Mouse (Mus musculus): ENCODE data around the gene Chrna1. TPM values are rescaled to one million over a fixed set of nuclear protein-coding genes. Genes with fewer than 3 reads are reported as not detected.

Gene Chrna1
- polyA plus RNA-seq, 1 experiment: not detected

DNA sequence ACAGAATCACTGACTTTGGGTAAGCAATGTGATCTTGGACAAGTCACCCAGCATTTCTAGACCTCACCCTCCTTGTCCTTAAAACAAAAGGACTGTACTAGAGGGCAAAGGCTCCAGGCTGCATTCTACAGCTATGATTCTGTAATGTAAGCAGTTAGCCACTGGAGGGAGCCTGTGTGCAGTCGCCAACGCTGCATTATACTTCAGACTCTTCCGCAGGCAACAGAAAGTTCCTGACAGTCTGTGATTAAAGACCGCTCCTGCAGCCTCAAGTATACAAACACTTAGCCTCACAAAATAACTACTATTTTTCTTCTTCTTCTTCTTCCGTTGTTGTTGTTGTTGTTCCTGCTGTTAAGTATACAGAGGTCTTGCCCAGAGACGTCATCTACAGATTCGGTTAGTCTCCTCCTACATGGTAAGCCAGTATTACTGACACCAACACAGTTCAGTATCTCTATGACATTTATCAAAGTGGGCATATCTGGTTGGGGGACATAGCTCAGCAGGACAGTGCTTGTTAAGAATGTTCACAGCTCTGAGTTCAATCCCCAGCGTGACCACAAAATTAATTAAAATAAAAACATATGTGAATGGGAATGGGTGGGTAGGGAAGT lies 13.0 kb downstream of the Chrna1 start:
- Histone ChIP-seq H3K9me3 (replicated peaks; ENCODE audit: control insufficient read depth, insufficient read depth, low read length, poor library complexity, severe bottlenecking) (no peaks in the 10 kb centered on the region), H3K9ac (ENCODE audit: low read depth, poor library complexity, severe bottlenecking) (no peak overlapping the region), H3K4me3 (ENCODE audit: low read depth, low read length) (no peak overlapping the region), H3K27me3 (ENCODE audit: control insufficient read depth, insufficient read depth, low read length, poor library complexity, severe bottlenecking) (no peaks in the 10 kb centered on the region), H3K4me1 (ENCODE audit: control insufficient read depth, insufficient read depth, low read length) (no peaks in the 10 kb centered on the region), H3K36me3 (ENCODE audit: control insufficient read depth, insufficient read depth, low read length, poor library complexity, severe bottlenecking) (no peaks in the 10 kb centered on the region), H3K27ac (ENCODE audit: insufficient read depth, low read length) (no peak overlapping the region)
- TF ChIP-seq EP300 (IDR thresholded peaks at IDR 0.05; ENCODE audit: insufficient read depth, low read depth, low read length): no peak
- peak; percentile 81 for TF ChIP-seq CTCF (IDR thresholded peaks at IDR 0.05; ENCODE audit: low read depth, low read length)
- TF ChIP-seq POLR2A (IDR thresholded peaks at IDR 0.05; ENCODE audit: insufficient read depth, low read length): no peak

- Histone ChIP-seq H3K36me3 (ENCODE audit: control insufficient read depth, insufficient read depth, low read length, poor library complexity, severe bottlenecking) (no peaks in the 10 kb centered on the region), H3K4me3 (ENCODE audit: low read depth, low read length) (no peak overlapping the region), H3K4me1 (ENCODE audit: control insufficient read depth, insufficient read depth, low read length) (no peaks in the 10 kb centered on the region), H3K9ac (ENCODE audit: low read depth, poor library complexity, severe bottlenecking) (no peak overlapping the region), H3K27ac (ENCODE audit: insufficient read depth, low read length) (no peak overlapping the region), H3K27me3 (ENCODE audit: control insufficient read depth, insufficient read depth, low read length, poor library complexity, severe bottlenecking) (no peaks in the 10 kb centered on the region), H3K9me3 (replicated peaks; ENCODE audit: control insufficient read depth, insufficient read depth, low read length, poor library complexity, severe bottlenecking) (no peaks in the 10 kb centered on the region)
- TF ChIP-seq CTCF (IDR thresholded peaks at IDR 0.05; ENCODE audit: low read depth, low read length) (peak; percentile 80), EP300 (IDR thresholded peaks at IDR 0.05; ENCODE audit: insufficient read depth, low read depth, low read length) (no peak)
Measured at GRCm38 (mm10) chr2:73566162-73566561, 14.0 kb downstream of the Chrna1 start.

DNA sequence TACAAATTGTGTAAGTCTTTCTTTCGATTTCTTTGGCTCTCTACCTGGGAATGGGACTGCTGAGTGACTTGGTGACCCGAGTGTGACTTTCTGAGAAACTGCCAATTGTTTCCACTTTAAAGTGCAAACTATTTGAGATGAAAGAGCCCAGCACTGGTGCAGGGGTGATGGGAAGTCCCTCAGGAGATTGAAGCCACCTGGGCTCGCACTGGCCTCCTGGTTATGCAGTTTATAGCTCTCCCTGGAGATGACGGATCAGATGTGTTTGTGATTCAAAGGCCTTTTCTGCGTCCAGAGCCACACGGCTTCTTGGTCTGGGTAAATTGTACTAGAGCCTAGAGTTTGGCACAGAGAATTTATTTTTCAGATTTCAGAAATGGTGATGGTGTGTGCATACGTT lies 16.4 kb downstream of the Chrna1 start:
- no peaks in the 10 kb centered on the region for H3K36me3 ChIP-seq (ENCODE audit: control insufficient read depth, insufficient read depth, low read length, poor library complexity, severe bottlenecking)
- no peak overlapping the region for H3K9ac ChIP-seq (ENCODE audit: low read depth, poor library complexity, severe bottlenecking)
- H3K4me3 ChIP-seq (ENCODE audit: low read depth, low read length): no peak overlapping the region
- no peak overlapping the region for H3K27ac ChIP-seq (ENCODE audit: insufficient read depth, low read length)
- H3K27me3 ChIP-seq (ENCODE audit: control insufficient read depth, insufficient read depth, low read length, poor library complexity, severe bottlenecking): no peaks in the 10 kb centered on the region
- no peaks in the 10 kb centered on the region for H3K9me3 ChIP-seq (replicated peaks; ENCODE audit: control insufficient read depth, insufficient read depth, low read length, poor library complexity, severe bottlenecking)
- no peak for TF ChIP-seq EP300 (IDR thresholded peaks at IDR 0.05; ENCODE audit: insufficient read depth, low read depth, low read length)
- TF ChIP-seq POLR2A (IDR thresholded peaks at IDR 0.05; ENCODE audit: insufficient read depth, low read length): no peak
- no peak for TF ChIP-seq CTCF (IDR thresholded peaks at IDR 0.05; ENCODE audit: low read depth, low read length)
- peaks cover 4% of the 10 kb centered on the region for H3K4me1 ChIP-seq (ENCODE audit: control insufficient read depth, insufficient read depth, low read length)

DNA sequence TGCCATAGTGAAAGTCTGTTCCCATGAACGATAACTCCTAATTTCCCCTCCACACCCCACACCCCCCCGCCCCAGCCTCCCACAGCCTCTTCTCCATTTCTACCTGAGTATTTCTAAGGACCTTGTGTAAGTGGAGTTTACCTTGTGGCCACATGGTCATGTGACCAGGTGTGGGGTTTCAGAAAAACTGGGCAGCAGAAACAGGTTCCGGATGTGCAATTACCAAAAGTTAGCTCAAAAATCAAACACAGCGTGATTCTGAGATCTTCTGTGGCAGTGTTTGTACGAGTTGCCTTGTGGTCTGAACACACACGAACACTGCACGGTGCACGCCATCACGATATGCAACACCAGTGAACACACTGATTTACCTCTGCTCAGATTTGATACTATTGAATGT lies 17.5 kb downstream of the Chrna1 start:
- TF ChIP-seq POLR2A (IDR thresholded peaks at IDR 0.05; ENCODE audit: insufficient read depth, low read length) (no peak), EP300 (IDR thresholded peaks at IDR 0.05; ENCODE audit: insufficient read depth, low read depth, low read length) (no peak), CTCF (IDR thresholded peaks at IDR 0.05; ENCODE audit: low read depth, low read length) (no peak)
- H3K9ac ChIP-seq (ENCODE audit: low read depth, poor library complexity, severe bottlenecking): 0 out of 2 replicates have a peak overlapping the region, but pooled peaks have one; percentile 47
- peaks cover 4% of the 10 kb centered on the region for H3K4me1 ChIP-seq (ENCODE audit: control insufficient read depth, insufficient read depth, low read length)
- no peaks in the 10 kb centered on the region for H3K9me3 ChIP-seq (replicated peaks; ENCODE audit: control insufficient read depth, insufficient read depth, low read length, poor library complexity, severe bottlenecking)
- no peak overlapping the region for H3K27ac ChIP-seq (ENCODE audit: insufficient read depth, low read length)
- no peak overlapping the region for H3K4me3 ChIP-seq (ENCODE audit: low read depth, low read length)
- H3K27me3 ChIP-seq (ENCODE audit: control insufficient read depth, insufficient read depth, low read length, poor library complexity, severe bottlenecking): no peaks in the 10 kb centered on the region
- H3K36me3 ChIP-seq (ENCODE audit: control insufficient read depth, insufficient read depth, low read length, poor library complexity, severe bottlenecking): no peaks in the 10 kb centered on the region

GRCm38 (mm10) chr2:73561665-73562063 lies 18.5 kb downstream of the Chrna1 start:
- TF ChIP-seq CTCF (IDR thresholded peaks at IDR 0.05; ENCODE audit: low read depth, low read length) (peak; percentile 66), POLR2A (IDR thresholded peaks at IDR 0.05; ENCODE audit: insufficient read depth, low read length) (no peak), EP300 (IDR thresholded peaks at IDR 0.05; ENCODE audit: insufficient read depth, low read depth, low read length) (no peak)
- Histone ChIP-seq H3K36me3 (ENCODE audit: control insufficient read depth, insufficient read depth, low read length, poor library complexity, severe bottlenecking) (no peaks in the 10 kb centered on the region), H3K27ac (ENCODE audit: insufficient read depth, low read length) (peak overlapping the region; percentile 70), H3K4me1 (ENCODE audit: control insufficient read depth, insufficient read depth, low read length) (peaks cover 4% of the 10 kb centered on the region), H3K27me3 (ENCODE audit: control insufficient read depth, insufficient read depth, low read length, poor library complexity, severe bottlenecking) (no peaks in the 10 kb centered on the region), H3K9me3 (replicated peaks; ENCODE audit: control insufficient read depth, insufficient read depth, low read length, poor library complexity, severe bottlenecking) (no peaks in the 10 kb centered on the region), H3K4me3 (ENCODE audit: low read depth, low read length) (peak overlapping the region; percentile 82), H3K9ac (ENCODE audit: low read depth, poor library complexity, severe bottlenecking) (peak overlapping the region; percentile 47)

- no peaks in the 10 kb centered on the region for H3K27me3 ChIP-seq (ENCODE audit: control insufficient read depth, insufficient read depth, low read length, poor library complexity, severe bottlenecking)
- H3K9me3 ChIP-seq (replicated peaks; ENCODE audit: control insufficient read depth, insufficient read depth, low read length, poor library complexity, severe bottlenecking): no peaks in the 10 kb centered on the region
- H3K4me3 ChIP-seq (ENCODE audit: low read depth, low read length): peak overlapping the region; percentile 65
- H3K4me1 ChIP-seq (ENCODE audit: control insufficient read depth, insufficient read depth, low read length): peaks cover 4% of the 10 kb centered on the region
- H3K36me3 ChIP-seq (ENCODE audit: control insufficient read depth, insufficient read depth, low read length, poor library complexity, severe bottlenecking): no peaks in the 10 kb centered on the region
- peak; percentile 46; the same call in 1 of the 2 replicates for TF ChIP-seq EP300 (IDR thresholded peaks at IDR 0.05; ENCODE audit: insufficient read depth, low read depth, low read length)
- no peak for TF ChIP-seq CTCF (IDR thresholded peaks at IDR 0.05; ENCODE audit: low read depth, low read length)
- peak overlapping the region; percentile 47 for H3K9ac ChIP-seq (ENCODE audit: low read depth, poor library complexity, severe bottlenecking)
- H3K27ac ChIP-seq (ENCODE audit: insufficient read depth, low read length): peak overlapping the region; percentile 70
Measured at GRCm38 (mm10) chr2:73560899-73561664, 19.1 kb downstream of the Chrna1 start.
